Mouse (Mus musculus) intestine, embryonic 14.5 days (tissue): ENCODE data around the gene Rffl. TPM values are rescaled to one million over a fixed set of nuclear protein-coding genes. Genes with fewer than 3 reads are reported as not detected.
A peak's percentile ranks its signal among the peaks of the same experiment; 100 is the strongest.
"Not testable (repeated sequence)": the region's sequence is repeated elsewhere in the genome, so short reads cannot be mapped to it uniquely, and the experiment has no call there.

Source experiments
- ATAC-seq: fragments of 200-750 bp; cut with Nextera tagmentation; replicated peaks from 2 replicates; pipeline ENCODE4 v1.8.0; 2017; ENCODE audit warnings: low read depth, moderate number of reproducible peaks, moderate TSS enrichment, moderate library complexity; ENCODE audit not compliant: low FRiP score, low TSS enrichment
- DNase-seq: peaks from one replicate; pipeline ENCODE4 v3.0.0-alpha.2; 2018; ENCODE audit warnings: low spot score
- H3K27ac ChIP-seq: fragments of 300-500 bp; sonication (generic); 2 replicates; pipeline ENCODE4 v1.5.1; 2014; ENCODE audit warnings: low read depth, mild to moderate bottlenecking, control low read depth
- H3K27me3 ChIP-seq: fragments of 300-500 bp; sonication (generic); replicated peaks from 2 replicates; pipeline ENCODE4 v1.6.1; 2014; ENCODE audit warnings: low read length, control low read depth; ENCODE audit not compliant: control insufficient read depth, insufficient read depth
- H3K36me3 ChIP-seq: fragments of 300-500 bp; sonication (generic); 2 replicates; pipeline ENCODE4 v1.6.1; 2014; ENCODE audit warnings: low read length, control low read depth; ENCODE audit not compliant: control insufficient read depth, insufficient read depth
- H3K4me1 ChIP-seq: fragments of 300-500 bp; sonication (generic); replicated peaks from 2 replicates; pipeline ENCODE4 v1.6.1; 2014; ENCODE audit warnings: low read length, control low read depth, mixed read lengths; ENCODE audit not compliant: control insufficient read depth, insufficient read depth
- H3K4me2 ChIP-seq: fragments of 300-500 bp; sonication (generic); 2 replicates; pipeline ENCODE4 v1.6.1; 2014; ENCODE audit warnings: low read length
- H3K4me3 ChIP-seq: fragments of 300-500 bp; sonication (generic); 2 replicates; pipeline ENCODE4 v1.5.1; 2014; ENCODE audit warnings: low read depth, low read length, control low read depth, mixed read lengths
- H3K9ac ChIP-seq: fragments of 300-500 bp; sonication (generic); 2 replicates; pipeline ENCODE4 v1.6.1; 2014; ENCODE audit warnings: mild to moderate bottlenecking, low read length
- H3K9me3 ChIP-seq: fragments of 300-500 bp; sonication (generic); 2 replicates; pipeline ENCODE4 v1.6.1; 2016; ENCODE audit warnings: low read length, control low read depth; ENCODE audit not compliant: control insufficient read depth
- WGBS: fragments of 180-500 bp; shearing (Covaris S2); extraction: QIAGEN DNeasy Blood & Tissue Kit; methylation state at CpG from one replicate; pipeline ENCODE4 v1.1.7; 2014; 5-methylcytosine and 5-hydroxymethylcytosine counted together
- polyA plus RNA-seq: library from polyadenylated mRNA; unstranded; fragments of >200 nt; fragmentation: Nextera tagmentation; extraction: Ambion mirVana; gene quantifications from 2 replicates; pipeline ENCODE4 v1.2.1, GENCODE M21; 2014

Rffl gene
- polyA plus RNA-seq, 1 experiment from 2014 or later, result 12.1 TPM

DNA sequence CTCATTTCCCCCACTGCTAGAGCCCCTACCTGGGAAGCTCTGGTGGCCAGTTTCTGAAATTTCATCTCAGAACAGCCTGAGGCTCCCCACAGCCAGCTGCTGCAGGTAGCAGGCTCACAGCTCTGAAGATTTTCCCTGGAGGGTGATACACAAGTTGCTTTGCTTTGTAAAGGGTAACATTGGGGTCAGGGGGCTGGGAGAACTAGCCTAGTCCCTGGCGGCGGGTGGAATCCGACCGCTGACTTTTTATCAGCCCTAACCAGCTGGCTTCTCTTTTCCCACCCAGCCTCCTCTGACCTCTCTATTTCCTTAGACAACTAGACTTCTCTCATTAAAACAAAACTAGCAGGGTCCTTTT, 25.0 kb downstream of the Rffl start:
- no peaks in the 10 kb centered on the region for H3K36me3 ChIP-seq
- no peak overlapping the region for H3K9ac ChIP-seq
- no peak overlapping the region for H3K27ac ChIP-seq
- H3K4me2 ChIP-seq, result peak overlapping the region; percentile 31
- no peaks in the 10 kb centered on the region for H3K9me3 ChIP-seq
- DNase-seq (no peak), ATAC-seq (no peak)
- peak overlapping the region; percentile 0; the same call in 1 of the 2 replicates for H3K4me3 ChIP-seq
- no peaks in the 10 kb centered on the region; the same call in 1 of the 2 replicates for H3K4me1 ChIP-seq
- WGBS, result 17% methylated on average over 4 of the region's 4 CpGs
- H3K27me3 ChIP-seq, result no peaks in the 10 kb centered on the region

DNA sequence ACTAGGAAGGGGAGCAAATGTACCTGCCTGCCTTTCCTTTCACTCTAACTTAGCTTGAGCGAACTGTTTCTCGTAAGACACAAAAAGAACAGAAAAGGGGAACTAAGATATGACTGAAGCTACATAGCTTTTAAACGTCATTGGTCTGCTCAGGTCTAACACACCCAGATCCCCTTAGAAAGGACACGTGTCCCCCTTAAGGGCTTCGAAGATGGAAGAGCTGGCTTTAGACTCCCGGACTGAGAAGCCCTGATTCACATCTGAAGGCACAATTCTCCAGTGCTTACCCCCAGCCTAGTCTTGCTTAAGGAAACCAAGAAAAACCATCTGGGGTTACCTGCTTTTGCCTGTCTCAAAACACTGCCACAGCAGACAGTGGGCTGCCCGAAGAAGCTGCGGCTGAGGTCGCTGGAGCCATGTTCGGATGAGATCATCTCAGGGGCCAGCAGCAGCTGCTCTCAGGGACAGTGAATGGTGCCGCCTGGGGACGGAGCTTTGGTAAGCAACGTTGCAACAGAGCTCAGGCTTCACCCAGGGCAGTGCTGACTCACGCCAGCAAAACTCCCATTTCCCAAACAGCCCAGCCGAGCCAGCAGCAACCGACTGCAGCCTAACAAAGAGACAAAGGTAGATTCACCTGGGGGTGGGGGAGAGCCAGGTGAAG, 25.5 kb downstream of the Rffl start:
- WGBS, result 24% methylated on average over 16 of the region's 16 CpGs
- H3K4me2 ChIP-seq, result peak overlapping the region; percentile 31
- no peaks in the 10 kb centered on the region for H3K27me3 ChIP-seq
- H3K4me3 ChIP-seq, result peak overlapping the region; percentile 0; the same call in 1 of the 2 replicates
- no peak overlapping the region for H3K27ac ChIP-seq
- no peaks in the 10 kb centered on the region; the same call in 1 of the 2 replicates for H3K4me1 ChIP-seq
- no peaks in the 10 kb centered on the region for H3K36me3 ChIP-seq
- DNase-seq (peak; percentile 72), ATAC-seq (peak; percentile 90)
- H3K9ac ChIP-seq, result peak overlapping the region; percentile 11; the same call in 1 of the 2 replicates
- no peaks in the 10 kb centered on the region for H3K9me3 ChIP-seq

DNA sequence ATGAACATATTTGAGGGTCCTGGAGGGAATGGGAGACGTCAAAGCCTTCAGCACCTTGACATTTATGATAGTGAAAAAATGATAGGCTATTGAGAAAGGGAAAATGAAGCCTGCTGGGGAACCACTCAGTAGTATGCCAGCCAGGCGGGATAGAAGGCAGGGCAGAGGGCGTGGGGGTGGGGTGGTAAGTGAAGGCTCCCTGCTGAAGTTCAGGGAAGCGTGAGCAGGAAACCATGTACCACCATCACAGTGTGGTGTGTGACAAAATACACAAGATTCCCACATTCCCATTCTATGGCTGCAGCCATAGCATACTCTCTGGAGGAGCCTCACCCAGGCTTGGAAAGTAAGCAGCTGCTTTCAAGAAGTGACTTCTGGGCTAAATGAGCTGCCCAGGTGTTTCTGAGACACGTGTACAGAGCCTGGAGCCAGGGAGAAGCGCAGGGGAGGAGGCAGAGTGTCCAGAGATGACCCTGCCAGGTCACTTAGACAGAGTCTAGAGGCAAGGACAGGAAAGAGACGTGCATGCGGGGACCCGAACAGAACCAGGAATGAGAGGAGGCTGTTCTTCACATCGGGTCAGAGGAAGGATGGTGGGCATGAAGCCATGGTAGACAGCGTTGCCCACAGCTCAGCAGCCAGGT, 26.1 kb downstream of the Rffl start:
- Histone ChIP-seq H3K4me1 (no peaks in the 10 kb centered on the region; the same call in 1 of the 2 replicates), H3K4me2 (peak overlapping the region; percentile 31), H3K9ac (0 out of 2 replicates have a peak overlapping the region, but pooled peaks have one; percentile 11), H3K4me3 (no peak overlapping the region), H3K36me3 (no peaks in the 10 kb centered on the region), H3K9me3 (no peaks in the 10 kb centered on the region), H3K27ac (no peak overlapping the region), H3K27me3 (no peaks in the 10 kb centered on the region)
- DNase-seq (no peak), ATAC-seq (no peak)
- WGBS, result 68% methylated on average over 11 of the region's 11 CpGs

DNA sequence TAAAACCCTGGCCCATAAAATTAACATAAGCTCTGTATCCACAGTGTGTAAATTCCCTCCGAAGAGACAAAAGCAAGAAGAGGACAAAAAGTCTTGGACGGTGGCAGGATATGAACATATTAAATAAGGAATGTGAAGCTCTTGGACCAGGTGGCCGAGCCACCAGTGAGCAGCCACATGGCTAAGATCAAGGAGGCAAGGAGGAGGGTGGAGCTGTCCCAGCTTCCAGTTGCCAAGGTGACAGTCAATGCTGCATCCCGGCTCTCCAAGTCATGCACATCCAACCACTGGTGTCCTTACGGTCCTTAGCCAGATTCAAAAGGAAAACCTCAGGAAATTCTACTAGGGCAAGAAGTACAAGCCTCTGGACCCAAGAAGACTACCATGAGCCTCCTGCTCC, 32.5 kb downstream of the Rffl start:
- H3K9ac ChIP-seq, result no peak overlapping the region
- 48% methylated on average over 5 of the region's 5 CpGs for WGBS
- no peaks in the 10 kb centered on the region for H3K4me1 ChIP-seq
- ATAC-seq, result no peak
- H3K4me2 ChIP-seq, result no peak overlapping the region
- DNase-seq, result no peak
- no peaks in the 10 kb centered on the region for H3K36me3 ChIP-seq
- H3K9me3 ChIP-seq, result no peaks in the 10 kb centered on the region
- H3K27ac ChIP-seq, result no peak overlapping the region
- H3K27me3 ChIP-seq, result no peaks in the 10 kb centered on the region
- no peak overlapping the region for H3K4me3 ChIP-seq

DNA sequence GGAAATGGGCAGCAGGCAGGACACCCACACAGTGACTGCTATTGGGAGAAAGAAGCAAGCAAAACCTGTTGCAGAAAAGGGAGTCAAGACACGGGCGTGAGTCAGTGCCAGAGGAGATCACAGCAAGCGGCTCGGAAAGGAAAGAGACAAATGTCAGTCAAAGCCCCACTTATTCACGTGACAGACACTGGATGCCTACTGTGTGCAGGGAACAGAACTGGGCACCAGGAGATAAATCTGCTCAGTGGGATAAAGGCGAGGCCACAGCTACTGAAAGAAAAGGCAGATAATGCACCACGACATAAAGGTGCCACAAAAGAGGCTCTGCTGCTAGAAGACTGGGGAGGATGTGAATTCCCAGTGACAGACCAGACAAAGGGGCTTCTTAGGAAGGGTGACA, 33.2 kb downstream of the Rffl start:
- ATAC-seq (no peak), DNase-seq (no peak)
- 66% methylated on average over 7 of the region's 7 CpGs for WGBS
- Histone ChIP-seq H3K36me3 (no peaks in the 10 kb centered on the region), H3K9ac (no peak overlapping the region), H3K27ac (no peak overlapping the region), H3K4me1 (no peaks in the 10 kb centered on the region), H3K27me3 (no peaks in the 10 kb centered on the region), H3K4me2 (no peak overlapping the region), H3K4me3 (no peak overlapping the region), H3K9me3 (no peaks in the 10 kb centered on the region)

DNA sequence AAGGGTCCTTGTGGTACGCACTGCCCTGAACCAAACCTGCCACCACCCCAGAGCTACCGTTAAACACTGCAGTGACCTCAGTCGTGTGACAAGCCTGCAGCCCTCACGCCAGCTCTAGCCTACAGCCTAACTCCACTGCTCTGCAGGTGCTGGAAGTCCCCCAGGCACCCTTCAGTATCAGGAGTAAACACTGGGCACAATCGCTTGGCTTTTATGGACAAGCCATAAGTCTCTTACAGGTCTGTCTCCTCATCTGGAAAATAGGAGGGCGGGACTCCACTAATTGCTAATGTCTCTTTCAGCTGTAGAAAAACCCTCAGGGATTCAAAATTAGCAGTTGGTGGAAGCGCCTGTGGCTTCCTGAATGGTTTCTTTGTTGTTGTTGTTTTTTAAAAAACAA, 33.8 kb downstream of the Rffl start:
- WGBS, result 42% methylated on average over 7 of the region's 7 CpGs
- ATAC-seq, result no peak
- DNase-seq, result no peak

DNA sequence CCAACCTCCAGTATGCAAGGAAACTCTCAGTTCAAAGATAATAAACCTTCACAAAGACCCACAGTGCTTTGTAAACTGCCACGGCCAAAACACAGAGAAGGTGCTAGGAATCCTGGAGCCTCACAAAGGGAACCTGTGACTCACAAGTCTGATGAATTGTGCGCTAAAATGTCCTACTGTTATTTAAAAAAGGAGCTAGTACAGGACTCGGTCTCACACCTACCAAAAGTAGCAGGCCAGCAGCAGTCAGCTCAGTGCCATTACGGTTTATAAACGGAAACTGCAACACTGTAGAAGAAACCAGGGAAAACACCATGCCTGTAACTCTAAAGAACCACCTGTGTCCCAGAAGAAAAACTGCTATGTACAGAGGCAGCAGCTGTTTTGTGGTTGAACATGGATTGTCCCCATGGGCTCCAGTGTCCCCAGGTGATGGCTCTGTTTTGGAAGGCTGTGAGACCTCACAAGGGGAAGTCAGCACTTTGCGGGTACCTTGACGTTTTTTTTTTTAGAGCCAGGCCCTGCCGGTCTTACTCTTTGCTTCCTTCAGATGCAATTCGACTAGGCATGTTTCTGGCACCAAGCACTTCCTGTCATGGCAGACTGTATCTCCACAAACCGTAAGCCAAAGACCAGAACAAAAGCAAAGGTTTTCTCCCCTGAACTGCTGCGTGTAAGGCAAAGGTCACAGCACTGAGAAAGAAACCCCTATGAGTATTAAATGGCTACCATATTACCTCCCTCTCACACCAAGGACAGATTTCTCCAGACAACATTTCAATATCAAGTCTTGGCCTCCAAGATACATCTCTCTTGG, 35.2 kb downstream of the Rffl start:
- Histone ChIP-seq H3K4me2 (no peak overlapping the region), H3K27ac (no peak overlapping the region), H3K9me3 (no peaks in the 10 kb centered on the region), H3K36me3 (no peaks in the 10 kb centered on the region), H3K4me3 (no peak overlapping the region), H3K4me1 (peaks cover 13% of the 10 kb centered on the region), H3K27me3 (no peaks in the 10 kb centered on the region), H3K9ac (no peak overlapping the region)
- no peak for ATAC-seq
- WGBS, result 63% methylated on average over 11 of the region's 11 CpGs
- no peak for DNase-seq

More for the DNA sequence above, 33.8 kb downstream of the Rffl start:
- Histone ChIP-seq H3K9ac (no peak overlapping the region), H3K4me3 (no peak overlapping the region), H3K9me3 (no peaks in the 10 kb centered on the region), H3K4me2 (no peak overlapping the region), H3K27ac (no peak overlapping the region), H3K4me1 (no peaks in the 10 kb centered on the region), H3K36me3 (no peaks in the 10 kb centered on the region), H3K27me3 (no peaks in the 10 kb centered on the region)

DNA sequence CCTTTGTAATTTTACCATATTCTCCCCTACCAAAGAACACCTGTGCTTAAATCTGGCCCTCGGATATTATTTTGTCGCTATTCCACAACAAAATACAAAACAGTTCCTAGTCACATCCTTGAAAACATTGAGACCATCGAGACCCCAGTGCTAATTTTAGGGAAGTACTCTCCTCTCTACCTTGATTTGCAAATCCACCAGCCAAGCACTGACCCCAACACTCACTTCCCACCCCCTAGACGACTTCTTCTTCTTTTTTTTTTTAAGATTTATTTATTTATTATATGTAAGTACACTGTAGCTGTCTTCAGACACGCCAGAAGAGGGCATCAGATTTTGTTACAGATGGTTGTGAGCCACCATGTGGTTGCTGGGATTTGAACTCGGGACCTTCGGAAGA, 36.7 kb downstream of the Rffl start:
- DNase-seq, H3K36me3 ChIP-seq, H3K27ac ChIP-seq, ATAC-seq, H3K4me2 ChIP-seq, H3K27me3 ChIP-seq, H3K4me3 ChIP-seq, H3K9ac ChIP-seq, H3K9me3 ChIP-seq: not testable (repeated sequence)
- H3K4me1 ChIP-seq, result peaks cover 14% of the 10 kb centered on the region
- 82% methylated on average over 7 of the region's 7 CpGs for WGBS
